Mouse (Mus musculus) forebrain, embryonic 16.5 days (tissue): ENCODE measurements around the gene Olfml1. TPM values are rescaled to one million over a fixed set of nuclear protein-coding genes. Genes with fewer than 3 reads are reported as not detected.

Experiments used
- ATAC-seq: fragments of 200-750 bp; cut with Nextera tagmentation; 2 replicates; pipeline ENCODE4 v1.8.0; 2017; ENCODE audit warnings: mild to moderate bottlenecking, moderate library complexity
- H3K27ac ChIP-seq: fragments of 300-500 bp; sonication (generic); 2 replicates; pipeline ENCODE4 v1.5.1; 2014; ENCODE audit warnings: low read length, control low read depth
- H3K27me3 ChIP-seq: fragments of 300-500 bp; sonication (generic); replicated peaks from 2 replicates; pipeline ENCODE4 v1.6.1; 2014; ENCODE audit warnings: low read length; ENCODE audit not compliant: control insufficient read depth, insufficient read depth
- H3K36me3 ChIP-seq: fragments of 300-500 bp; sonication (generic); 2 replicates; pipeline ENCODE4 v1.6.1; 2014; ENCODE audit not compliant: control insufficient read depth, insufficient read depth
- H3K4me1 ChIP-seq: fragments of 300-500 bp; sonication (generic); replicated peaks from 2 replicates; pipeline ENCODE4 v1.6.1; 2014; ENCODE audit warnings: low read length; ENCODE audit not compliant: control insufficient read depth, insufficient read depth
- H3K4me2 ChIP-seq: fragments of 300-500 bp; sonication (generic); 2 replicates; pipeline ENCODE4 v1.6.1; 2014; ENCODE audit warnings: mild to moderate bottlenecking, low read length, control low read depth
- H3K4me3 ChIP-seq: fragments of 300-500 bp; sonication (generic); replicated peaks from 2 replicates; pipeline ENCODE4 v1.5.1; 2014; ENCODE audit warnings: mild to moderate bottlenecking, low read length, control low read depth
- H3K9ac ChIP-seq: fragments of 300-500 bp; sonication (generic); replicated peaks from 2 replicates; pipeline ENCODE4 v1.6.1; 2014; ENCODE audit warnings: low read depth, low read length, control low read depth
- H3K9me3 ChIP-seq: fragments of 300-500 bp; sonication (generic); 2 replicates; pipeline ENCODE4 v1.6.1; 2016; ENCODE audit warnings: low read length; ENCODE audit not compliant: control insufficient read depth
- WGBS: fragments of 180-500 bp; shearing (Covaris S2); extraction: QIAGEN DNeasy Blood & Tissue Kit; methylation state at CpG from one replicate; pipeline ENCODE4 v1.1.7; 2014; 5-methylcytosine and 5-hydroxymethylcytosine counted together
- polyA plus RNA-seq: library from polyadenylated mRNA; unstranded; fragments of >200 nt; fragmentation: Nextera tagmentation; extraction: Ambion mirVana; gene quantifications from 2 replicates; pipeline ENCODE4 v1.2.1, GENCODE M21; 2015

The Olfml1 gene
- polyA plus RNA-seq, 1 experiment from 2014 or later: 2.6 TPM

DNA sequence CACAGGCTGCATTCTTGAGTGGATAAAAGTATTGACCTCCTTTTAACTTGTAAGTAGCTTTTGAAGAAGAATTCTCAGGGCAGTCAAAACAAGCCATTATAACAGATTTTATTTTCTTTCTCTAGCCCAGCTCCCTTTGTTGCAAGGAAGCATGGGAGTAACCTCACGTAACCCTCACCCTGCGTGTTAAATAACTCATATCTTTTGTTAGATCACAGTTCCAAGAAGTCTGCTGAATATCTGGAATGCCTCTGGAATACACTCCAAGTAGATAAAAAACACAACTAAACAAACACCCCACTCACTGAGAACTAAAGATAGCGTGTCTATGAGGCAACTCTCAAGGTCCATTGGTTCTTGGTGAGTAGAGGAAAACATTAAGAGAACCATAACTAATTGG lies 7.0 kb downstream of the Olfml1 start:
- Histone ChIP-seq H3K27me3 (no peaks in the 10 kb centered on the region), H3K36me3 (no peaks in the 10 kb centered on the region), H3K9me3 (no peaks in the 10 kb centered on the region), H3K4me2 (no peak overlapping the region), H3K4me3 (no peak overlapping the region), H3K27ac (no peak overlapping the region), H3K9ac (no peak overlapping the region), H3K4me1 (no peaks in the 10 kb centered on the region)
- no peak for ATAC-seq
- WGBS: 67% methylated on average over 3 of the region's 3 CpGs

- no peak overlapping the region for H3K4me2 ChIP-seq
- no peaks in the 10 kb centered on the region for H3K9me3 ChIP-seq
- H3K27ac ChIP-seq: no peak overlapping the region
- no peak overlapping the region for H3K4me3 ChIP-seq
- no peak for ATAC-seq
- H3K36me3 ChIP-seq: no peaks in the 10 kb centered on the region
- H3K4me1 ChIP-seq: peaks cover 8% of the 10 kb centered on the region
- H3K9ac ChIP-seq: no peak overlapping the region
- whole genome bisulfite sequencing: 6% methylated on average over 2 of the region's 2 CpGs
- H3K27me3 ChIP-seq: 0 out of 2 replicates have a peak, but pooled peaks cover 4% of the 10 kb centered on the region
Observed at GRCm38 (mm10) chr7:107592641-107593040, 25.4 kb downstream of the Olfml1 start.

DNA sequence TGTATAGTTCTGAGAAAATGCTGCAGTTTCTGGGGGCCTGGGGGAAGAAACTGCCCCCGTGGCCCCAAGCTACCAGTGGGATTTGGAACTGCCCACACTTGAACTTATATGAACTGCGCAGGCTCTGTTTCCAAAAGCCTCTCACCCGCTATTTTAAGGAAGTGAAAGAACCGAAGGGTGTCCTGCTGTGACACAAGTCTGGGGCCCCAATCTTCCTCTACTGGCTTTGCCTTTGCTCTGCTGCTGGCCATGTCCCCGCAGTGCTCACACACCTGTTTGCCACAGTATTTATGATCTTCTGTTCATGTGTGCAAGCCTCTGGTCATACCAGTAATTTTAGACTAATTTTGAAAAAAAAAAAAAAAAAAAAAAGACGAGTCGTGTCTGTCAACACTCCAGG lies 26.7 kb downstream of the Olfml1 start:
- no peak for ATAC-seq
- H3K4me3 ChIP-seq: no peak overlapping the region

GRCm38 (mm10) chr7:107594325-107594856 lies 27.1 kb downstream of the Olfml1 start:
- Histone ChIP-seq H3K4me3 (peak overlapping the region; percentile 61), H3K9me3 (no peaks in the 10 kb centered on the region), H3K27ac (no peak overlapping the region), H3K4me1 (peaks cover 8% of the 10 kb centered on the region), H3K4me2 (peak overlapping the region; percentile 99), H3K9ac (peak overlapping the region; percentile 60), H3K36me3 (no peaks in the 10 kb centered on the region), H3K27me3 (0 out of 2 replicates have a peak, but pooled peaks cover 4% of the 10 kb centered on the region)
- WGBS: under 1% methylated on average over 16 of the region's 16 CpGs
- peak; percentile 82 for ATAC-seq

More for the DNA sequence above, 26.7 kb downstream of the Olfml1 start:
- H3K9ac ChIP-seq: no peak overlapping the region
- no peak overlapping the region for H3K27ac ChIP-seq
- peaks cover 8% of the 10 kb centered on the region for H3K4me1 ChIP-seq
- H3K36me3 ChIP-seq: no peaks in the 10 kb centered on the region
- 0 out of 2 replicates have a peak, but pooled peaks cover 4% of the 10 kb centered on the region for H3K27me3 ChIP-seq
- 32% methylated on average over 7 of the region's 7 CpGs for WGBS
- H3K9me3 ChIP-seq: no peaks in the 10 kb centered on the region
- no peak overlapping the region; the same call in 1 of the 2 replicates for H3K4me2 ChIP-seq

GRCm38 (mm10) chr7:107594857-107595402 lies 27.7 kb downstream of the Olfml1 start, which contains the start of gene Ppfibp2:
Ppfibp2 (plus strand) TSS chr7:107595207.
- H3K4me1 ChIP-seq: peaks cover 8% of the 10 kb centered on the region
- H3K36me3 ChIP-seq: no peaks in the 10 kb centered on the region
- H3K9me3 ChIP-seq: no peaks in the 10 kb centered on the region
- H3K4me2 ChIP-seq: peak within 1 kb of the TSS; percentile 99
- ATAC-seq: peak; percentile 94
- WGBS: under 1% methylated on average over 24 of the region's 24 CpGs
- 0 out of 2 replicates have a peak, but pooled peaks cover 4% of the 10 kb centered on the region for H3K27me3 ChIP-seq
- H3K27ac ChIP-seq: no peak within 1 kb of the TSS
- peak within 1 kb of the TSS; percentile 61 for H3K4me3 ChIP-seq
- peak within 1 kb of the TSS; percentile 60 for H3K9ac ChIP-seq

GRCm38 (mm10) chr7:107595426-107595825 lies 28.2 kb downstream of the Olfml1 start:
- ATAC-seq: no peak
- Histone ChIP-seq H3K4me3 (peak overlapping the region; percentile 61), H3K4me1 (peaks cover 8% of the 10 kb centered on the region), H3K27ac (no peak overlapping the region), H3K9ac (peak overlapping the region; percentile 60), H3K36me3 (no peaks in the 10 kb centered on the region), H3K4me2 (peak overlapping the region; percentile 99), H3K9me3 (no peaks in the 10 kb centered on the region), H3K27me3 (0 out of 2 replicates have a peak, but pooled peaks cover 4% of the 10 kb centered on the region)
- 14% methylated on average over 13 of the region's 13 CpGs for WGBS

GRCm38 (mm10) chr7:107596753-107597152 lies 29.5 kb downstream of the Olfml1 start:
- ATAC-seq: no peak
- peaks cover 8% of the 10 kb centered on the region for H3K4me1 ChIP-seq
- H3K4me3 ChIP-seq: no peak overlapping the region
- no peaks in the 10 kb centered on the region for H3K36me3 ChIP-seq
- H3K4me2 ChIP-seq: no peak overlapping the region
- no peaks in the 10 kb centered on the region for H3K9me3 ChIP-seq
- H3K9ac ChIP-seq: no peak overlapping the region
- 0 out of 2 replicates have a peak, but pooled peaks cover 4% of the 10 kb centered on the region for H3K27me3 ChIP-seq
- H3K27ac ChIP-seq: no peak overlapping the region

DNA sequence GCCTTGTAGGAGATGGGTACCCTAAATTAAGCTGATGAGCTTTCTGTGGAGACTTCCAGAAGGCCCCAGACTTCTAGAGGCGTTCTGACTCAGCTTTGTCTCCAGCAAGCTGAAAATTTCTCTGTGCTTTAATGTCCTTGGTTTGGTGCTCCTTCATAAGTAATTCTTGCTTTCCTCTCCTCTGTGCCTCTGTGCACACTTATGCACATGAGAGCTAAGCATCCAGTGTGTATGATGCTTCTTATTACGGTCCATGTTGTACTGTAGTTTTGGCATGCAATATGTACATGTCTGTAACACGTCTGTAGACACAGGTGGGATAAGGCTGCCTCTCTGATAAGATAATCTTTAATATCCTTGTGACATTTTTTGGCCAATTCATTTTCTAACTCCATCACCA lies 30.7 kb downstream of the Olfml1 start:
- H3K27ac ChIP-seq: no peak overlapping the region
- H3K9ac ChIP-seq: no peak overlapping the region
- peaks cover 8% of the 10 kb centered on the region for H3K4me1 ChIP-seq
- H3K36me3 ChIP-seq: no peaks in the 10 kb centered on the region
- no peak overlapping the region for H3K4me3 ChIP-seq
- no peak for ATAC-seq
- H3K4me2 ChIP-seq: no peak overlapping the region
- H3K9me3 ChIP-seq: no peaks in the 10 kb centered on the region
- WGBS: 88% methylated on average over 3 of the region's 3 CpGs
- 0 out of 2 replicates have a peak, but pooled peaks cover 4% of the 10 kb centered on the region for H3K27me3 ChIP-seq

DNA sequence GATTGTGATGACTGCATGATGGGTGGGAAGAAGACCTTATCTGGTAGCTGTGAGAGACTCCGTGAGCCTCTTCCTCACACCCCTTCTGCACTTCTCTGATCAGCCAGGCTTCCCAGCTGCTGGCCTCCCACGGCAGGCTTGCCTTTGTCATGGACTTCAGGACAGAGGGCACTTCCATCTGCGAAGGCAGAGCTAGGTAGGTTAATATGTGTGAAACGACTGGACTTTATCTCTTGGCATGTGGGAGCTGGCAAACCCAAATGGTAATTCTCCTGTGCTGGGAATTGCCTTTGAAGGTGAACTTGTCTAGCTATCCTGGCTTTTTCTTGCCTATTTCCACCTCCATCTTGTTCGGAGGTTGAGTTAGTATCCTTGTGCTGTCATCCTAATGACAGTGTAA lies 33.4 kb downstream of the Olfml1 start:
- Histone ChIP-seq H3K4me3 (no peak overlapping the region), H3K9ac (no peak overlapping the region), H3K9me3 (no peaks in the 10 kb centered on the region), H3K27me3 (no peaks in the 10 kb centered on the region), H3K36me3 (no peaks in the 10 kb centered on the region), H3K27ac (no peak overlapping the region), H3K4me2 (no peak overlapping the region), H3K4me1 (no peaks in the 10 kb centered on the region)
- no peak for ATAC-seq
- 79% methylated on average over 5 of the region's 5 CpGs for WGBS
